Mouse (Mus musculus): ENCODE data around the gene Ecm2. TPM values are rescaled to one million over a fixed set of nuclear protein-coding genes. Genes with fewer than 3 reads are reported as not detected.

Ecm2 gene
- polyA plus RNA-seq (2014; fragmentation: Illumina TruSeq; extraction: RNeasy Lipid Tissue Mini Kit (QIAGEN cat#74804); ENCODE audit: low read depth, low replicate concordance), result 1.7 TPM

GRCm38 (mm10) chr13:49504510-49504909 is at the start of gene Ecm2:
TSS of gene Ecm2 (plus strand) at chr13:49504810.

DNA sequence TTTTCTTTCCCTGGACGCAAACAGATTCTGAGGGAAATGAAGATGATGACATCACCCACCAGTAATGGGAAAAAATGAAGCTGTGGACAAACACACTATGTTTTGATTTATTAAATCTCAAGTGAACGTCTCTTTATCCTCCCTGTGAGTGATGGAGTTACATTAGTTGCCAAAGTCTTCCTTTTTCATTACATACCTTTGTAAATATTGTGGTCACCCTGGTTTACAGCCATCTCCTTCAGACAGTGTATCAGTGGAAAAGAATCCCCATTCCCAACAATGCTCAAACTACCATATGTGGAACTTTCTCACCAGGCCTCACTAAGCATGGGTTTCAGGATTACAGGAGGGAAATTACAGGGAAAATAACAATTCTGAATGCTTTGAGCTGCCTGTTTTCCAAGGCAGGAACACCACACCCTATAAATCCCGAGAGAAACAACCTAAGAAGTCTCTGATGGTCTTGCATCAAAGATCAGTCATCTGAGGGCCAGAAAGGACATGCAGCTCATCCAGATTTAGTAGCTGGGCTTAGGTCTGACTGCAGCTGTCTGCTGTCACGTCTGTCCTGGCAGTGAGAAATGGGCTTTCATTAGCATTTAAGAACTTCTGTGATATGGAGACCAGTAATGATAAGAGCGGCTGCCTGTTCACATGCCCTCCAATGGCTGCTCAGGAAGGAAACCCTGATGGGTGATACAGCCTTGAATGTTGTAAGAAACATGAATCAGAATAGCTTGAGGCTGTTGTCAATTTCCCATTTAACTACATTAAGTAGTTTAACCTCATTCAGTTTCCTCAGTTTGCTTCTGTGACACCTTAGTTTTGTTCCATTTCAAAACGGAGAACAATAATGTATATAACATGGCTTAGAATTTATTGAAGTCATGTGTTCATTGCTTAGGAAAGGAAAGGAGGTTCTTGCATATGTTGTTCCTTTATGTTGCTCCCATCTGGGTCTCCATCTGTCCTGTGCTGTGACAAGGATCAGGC is 11.9 kb upstream of the Ecm2 start, which contains the start of gene Tes3-ps:
TSS of gene Tes3-ps (plus strand) at position 943 of the 993 bp plus-strand sequence.

GRCm38 (mm10) chr13:49544279-49544678 is 39.7 kb downstream of the Ecm2 start, which contains the start of gene Aspn:
TSS of gene Aspn (plus strand) at chr13:49544443.

GRCm38 (mm10) chr13:49581541-49582530 is 77.2 kb downstream of the Ecm2 start, which contains the start of gene Omd:
TSS of gene Omd (plus strand) at chr13:49582462.

Other genes with a start within 250 kb of the Ecm2 start
- 0.21 TPM for gene Fgd3, start 184.5 kb upstream of the Ecm2 start, polyA plus RNA-seq (2014; fragmentation: Illumina TruSeq; extraction: RNeasy Lipid Tissue Mini Kit (QIAGEN cat#74804); ENCODE audit: low read depth, low replicate concordance)
- gene Bicd2, start 163.2 kb upstream of the Ecm2 start, polyA plus RNA-seq (2014; fragmentation: Illumina TruSeq; extraction: RNeasy Lipid Tissue Mini Kit (QIAGEN cat#74804); ENCODE audit: low read depth, low replicate concordance), result 9.6 TPM
- 4.4 TPM for gene Ippk, start 83.6 kb upstream of the Ecm2 start, polyA plus RNA-seq (2014; fragmentation: Illumina TruSeq; extraction: RNeasy Lipid Tissue Mini Kit (QIAGEN cat#74804); ENCODE audit: low read depth, low replicate concordance)
- 0.50 TPM for gene Tes3-ps, start 11.5 kb upstream of the Ecm2 start, polyA plus RNA-seq (2014; fragmentation: Illumina TruSeq; extraction: RNeasy Lipid Tissue Mini Kit (QIAGEN cat#74804); ENCODE audit: low read depth, low replicate concordance)
- 0.48 TPM for gene Aspn, start 39.6 kb downstream of the Ecm2 start, polyA plus RNA-seq (2014; fragmentation: Illumina TruSeq; extraction: RNeasy Lipid Tissue Mini Kit (QIAGEN cat#74804); ENCODE audit: low read depth, low replicate concordance)
- 2.2 TPM for gene Omd, start 77.7 kb downstream of the Ecm2 start, polyA plus RNA-seq (2014; fragmentation: Illumina TruSeq; extraction: RNeasy Lipid Tissue Mini Kit (QIAGEN cat#74804); ENCODE audit: low read depth, low replicate concordance)
- 8.5 TPM for gene Ogn, start 103.2 kb downstream of the Ecm2 start, polyA plus RNA-seq (2014; fragmentation: Illumina TruSeq; extraction: RNeasy Lipid Tissue Mini Kit (QIAGEN cat#74804); ENCODE audit: low read depth, low replicate concordance)
- 1.2 TPM for gene Cenpp, start 148.0 kb downstream of the Ecm2 start, polyA plus RNA-seq (2014; fragmentation: Illumina TruSeq; extraction: RNeasy Lipid Tissue Mini Kit (QIAGEN cat#74804); ENCODE audit: low read depth, low replicate concordance)
- 13.7 TPM for gene Nol8, start 148.3 kb downstream of the Ecm2 start, polyA plus RNA-seq (2014; fragmentation: Illumina TruSeq; extraction: RNeasy Lipid Tissue Mini Kit (QIAGEN cat#74804); ENCODE audit: low read depth, low replicate concordance)
- gene Iars, start 177.3 kb downstream of the Ecm2 start, polyA plus RNA-seq (2014; fragmentation: Illumina TruSeq; extraction: RNeasy Lipid Tissue Mini Kit (QIAGEN cat#74804); ENCODE audit: low read depth, low replicate concordance), result 20.6 TPM

Measured in liver, adult 10 weeks (tissue).